Mouse (Mus musculus): Measurements from ENCODE around the gene Plcz1.

Plcz1 gene

GRCm38 (mm10) chr6:139947106-139947879, 94.0 kb downstream of the Plcz1 start:
- no peak for DNase-seq

Measured in lung, postnatal 4 days (tissue).